Mouse (Mus musculus): ENCODE measurements at regions not wholly inside any gene's neighbourhood (a gene's known extent, or its start where the extent isn't known, plus 50 kb on each side); places are given as distances from the start of the nearest gene placed in this dataset.

- no peak for DNase-seq (ENCODE audit: low spot score in 2 of 2)
- intact Hi-C loops (cut with DNase I): no loop called here
Measured at GRCm38 (mm10) chr2:167826922-167827703, 104.7 kb upstream of the Ptpn1 start.

GRCm38 (mm10) chr2:167823513-167823912 lies 108.3 kb upstream of the Ptpn1 start:
- intact Hi-C loops (cut with DNase I): no loop called here
- DNase-seq (ENCODE audit: low spot score in 2 of 2): no peak

GRCm38 (mm10) chr2:167823044-167823443 lies 108.8 kb upstream of the Ptpn1 start:
- DNase-seq (ENCODE audit: low spot score in 2 of 2): no peak
- intact Hi-C loops (cut with DNase I): no loop called here

- DNase-seq (ENCODE audit: low spot score in 2 of 2): no peak
Measured at GRCm38 (mm10) chr2:167821186-167821585, 110.7 kb upstream of the Ptpn1 start.

GRCm38 (mm10) chr2:167818799-167819198 lies 113.1 kb upstream of the Ptpn1 start:
- no peak for DNase-seq (ENCODE audit: low spot score in 2 of 2)
- intact Hi-C loops (cut with DNase I): no loop called here

More at GRCm38 (mm10) chr2:167821186-167821585, 110.7 kb upstream of the Ptpn1 start:
- intact Hi-C loops (cut with DNase I): no loop called here

- no peak for DNase-seq (ENCODE audit: low spot score in 2 of 2)
- intact Hi-C loops (cut with DNase I): no loop called here
Measured at GRCm38 (mm10) chr2:167817030-167817429, 114.8 kb upstream of the Ptpn1 start.

GRCm38 (mm10) chr2:167815123-167815522 lies 116.7 kb upstream of the Ptpn1 start:
- intact Hi-C loops (cut with DNase I): no loop called here
- no peak for DNase-seq (ENCODE audit: low spot score in 2 of 2)

- DNase-seq (ENCODE audit: low spot score in 2 of 2): no peak
Measured at GRCm38 (mm10) chr2:167809256-167809655, 119.6 kb upstream of the Tmem189 start.

GRCm38 (mm10) chr2:167805629-167806304 lies 116.1 kb upstream of the Tmem189 start:
- intact Hi-C loops (cut with DNase I): no loop called here

More at GRCm38 (mm10) chr2:167809256-167809655, 119.6 kb upstream of the Tmem189 start:
- intact Hi-C loops (cut with DNase I): no loop called here

GRCm38 (mm10) chr2:167804493-167805227 lies 115.0 kb upstream of the Tmem189 start:
- intact Hi-C loops (cut with DNase I): no loop called here
- no peak for DNase-seq (ENCODE audit: low spot score in 2 of 2)

More at GRCm38 (mm10) chr2:167805629-167806304, 116.1 kb upstream of the Tmem189 start:
- no peak for DNase-seq (ENCODE audit: low spot score in 2 of 2)

GRCm38 (mm10) chr2:167802494-167802893 lies 112.9 kb upstream of the Tmem189 start:
- DNase-seq (ENCODE audit: low spot score in 2 of 2): no peak
- intact Hi-C loops (cut with DNase I): no loop called here

- DNase-seq (ENCODE audit: low spot score in 2 of 2): no peak
Measured at GRCm38 (mm10) chr2:167801389-167801788, 111.8 kb upstream of the Tmem189 start.

GRCm38 (mm10) chr2:167800648-167801245 lies 111.1 kb upstream of the Tmem189 start:
- DNase-seq (ENCODE audit: low spot score in 2 of 2): no peak
- intact Hi-C loops (cut with DNase I): no loop called here

More at GRCm38 (mm10) chr2:167801389-167801788, 111.8 kb upstream of the Tmem189 start:
- intact Hi-C loops (cut with DNase I): no loop called here

GRCm38 (mm10) chr2:167799629-167800387 lies 110.2 kb upstream of the Tmem189 start:
- intact Hi-C loops (cut with DNase I): no loop called here
- DNase-seq (ENCODE audit: low spot score in 2 of 2): no peak

GRCm38 (mm10) chr2:167798969-167799513 lies 109.4 kb upstream of the Tmem189 start:
- intact Hi-C loops (cut with DNase I): no loop called here
- DNase-seq (ENCODE audit: low spot score in 2 of 2): no peak

- no peak for DNase-seq (ENCODE audit: low spot score in 2 of 2)
- intact Hi-C loops (cut with DNase I): no loop called here
Measured at GRCm38 (mm10) chr2:167798076-167798782, 108.6 kb upstream of the Tmem189 start.

- DNase-seq (ENCODE audit: low spot score in 2 of 2): no peak
- intact Hi-C loops (cut with DNase I): no loop called here
Measured at GRCm38 (mm10) chr2:167795491-167795890, 105.9 kb upstream of the Tmem189 start.

- intact Hi-C loops (cut with DNase I): no loop called here
Measured at GRCm38 (mm10) chr2:167793916-167794315, 104.3 kb upstream of the Tmem189 start.

More at GRCm38 (mm10) chr2:167793916-167794315, 104.3 kb upstream of the Tmem189 start:
- DNase-seq (ENCODE audit: low spot score in 2 of 2): no peak

Data from left cerebral cortex, postnatal 36 days (tissue).